Mouse (Mus musculus): ENCODE measurements around the gene Fermt2. TPM values are rescaled to one million over a fixed set of nuclear protein-coding genes. Genes with fewer than 3 reads are reported as not detected.

Gene Fermt2
- total RNA-seq (2021) = 100 to 1,000 TPM; 272 to 292 TPM

- intact Hi-C loops (cut with DNase I) = loop anchor here (1.0 to 5.0 kb wide), 4 partner anchors 25 to 67 kb away; no protein-coding TSS in a partner anchor
- peak; percentile 88 to 90 for DNase-seq
Observed at GRCm38 (mm10) chr14:45529411-45530363, at the start of gene Fermt2. Fermt2 (minus strand) TSS chr14:45530118.

- intact Hi-C loops (cut with DNase I) = loop anchor here (2.0 to 5.0 kb wide), 2 partner anchors 124 to 206 kb away; no protein-coding TSS in a partner anchor
- DNase-seq = peak; percentile 66 to 79
Observed at GRCm38 (mm10) chr14:45566066-45566937, 36.4 kb upstream of the Fermt2 start.

- intact Hi-C loops (cut with DNase I) = loop anchor here (2.0 to 5.0 kb wide), 2 partner anchors 125 to 207 kb away; no protein-coding TSS in a partner anchor
- peak; percentile 51 to 55 for DNase-seq
Observed at GRCm38 (mm10) chr14:45565216-45566065, 35.5 kb upstream of the Fermt2 start.

GRCm38 (mm10) chr14:45563577-45563976 is 33.7 kb upstream of the Fermt2 start:
- DNase-seq = peak; percentile 55 to 62
- intact Hi-C loops (cut with DNase I) = no loop called here

GRCm38 (mm10) chr14:45561681-45562080 is 31.8 kb upstream of the Fermt2 start:
- DNase-seq = peak; percentile 38 to 39
- intact Hi-C loops (cut with DNase I) = no loop called here

- intact Hi-C loops (cut with DNase I) = loop anchor here (10.0 kb wide), 2 partner anchors 46 to 344 kb away; partner anchors contain the start of gene Gpr137c
- no peak for DNase-seq
Observed at GRCm38 (mm10) chr14:45559018-45559417, 29.1 kb upstream of the Fermt2 start.

- no peak for DNase-seq
- intact Hi-C loops (cut with DNase I) = loop anchor here (10.0 kb wide), 2 partner anchors 50 to 340 kb away; partner anchors contain the start of gene Gpr137c
Observed at GRCm38 (mm10) chr14:45554336-45554735, 24.4 kb upstream of the Fermt2 start.

- intact Hi-C loops (cut with DNase I) = loop anchor here (10.0 kb wide), 2 partner anchors 51 to 339 kb away; partner anchors contain the start of gene Gpr137c
- peak; percentile 61 to 70 for DNase-seq
Observed at GRCm38 (mm10) chr14:45553854-45554253, 23.9 kb upstream of the Fermt2 start.

GRCm38 (mm10) chr14:45552431-45552830 is 22.5 kb upstream of the Fermt2 start:
- intact Hi-C loops (cut with DNase I) = loop anchor here (10.0 kb wide), 2 partner anchors 52 to 338 kb away; partner anchors contain the start of gene Gpr137c
- no peak for DNase-seq

- intact Hi-C loops (cut with DNase I) = loop anchor here (10.0 kb wide), 2 partner anchors 54 to 336 kb away; partner anchors contain the start of gene Gpr137c
Observed at GRCm38 (mm10) chr14:45551121-45551768, 21.3 kb upstream of the Fermt2 start.

GRCm38 (mm10) chr14:45550010-45550647 is 20.2 kb upstream of the Fermt2 start:
- DNase-seq = peak; percentile 16 to 41
- intact Hi-C loops (cut with DNase I) = loop anchor here (10.0 kb wide), 2 partner anchors 55 to 335 kb away; partner anchors contain the start of gene Gpr137c

More at GRCm38 (mm10) chr14:45551121-45551768, 21.3 kb upstream of the Fermt2 start:
- no peak for DNase-seq

- no peak for DNase-seq
- intact Hi-C loops (cut with DNase I) = no loop called here
Observed at GRCm38 (mm10) chr14:45548118-45548517, 18.2 kb upstream of the Fermt2 start.

- DNase-seq = no peak
- intact Hi-C loops (cut with DNase I) = no loop called here
Observed at GRCm38 (mm10) chr14:45544905-45545304, 15.0 kb upstream of the Fermt2 start.

GRCm38 (mm10) chr14:45544026-45544425 is 14.1 kb upstream of the Fermt2 start:
- intact Hi-C loops (cut with DNase I) = no loop called here
- no peak for DNase-seq

GRCm38 (mm10) chr14:45539659-45540468 is 9.9 kb upstream of the Fermt2 start:
- intact Hi-C loops (cut with DNase I) = loop anchor here (1.0 to 2.0 kb wide), 3 partner anchors 9 to 117 kb away; no protein-coding TSS in a partner anchor
- DNase-seq = peak; percentile 83 to 87

GRCm38 (mm10) chr14:45530364-45531345 is 737 bp upstream of the Fermt2 start:
- DNase-seq = peak in 1 of 2 experiments; percentile 38
- intact Hi-C loops (cut with DNase I) = loop anchor here (1.0 kb wide), 1 partner anchor 9 kb away; no protein-coding TSS in a partner anchor
